Mouse (Mus musculus) G1E (cell line): ENCODE results near the gene Rac2. TPM values are rescaled to one million over a fixed set of nuclear protein-coding genes. Genes with fewer than 3 reads are reported as not detected.

Experiments
- ATAC-seq: 2 replicates; pipeline ENCODE4 v1.8.0; 2016; ENCODE audit warnings: mild to moderate bottlenecking; ENCODE audit not compliant: insufficient number of reproducible peaks, poor library complexity, low FRiP score, severe bottlenecking; ENCODE audit errors: extremely low read depth
- DNase-seq: peaks from one replicate; pipeline ENCODE4 v3.0.0; 2012; ENCODE audit warnings: low spot score
- H3K27me3 ChIP-seq: 2 replicates; pipeline ENCODE4 v1.6.1; 2012; ENCODE audit warnings: mild to moderate bottlenecking, low read length, inconsistent platforms; ENCODE audit not compliant: insufficient read depth
- H3K36me3 ChIP-seq: replicated peaks from 2 replicates; pipeline ENCODE3; 2012; ENCODE audit warnings: mild to moderate bottlenecking, inconsistent platforms
- H3K4me1 ChIP-seq: 2 replicates; pipeline ENCODE4 v1.6.1; 2012; ENCODE audit warnings: low read depth, low read length, inconsistent platforms, mixed read lengths; ENCODE audit not compliant: insufficient read depth
- H3K4me3 ChIP-seq: 2 replicates; pipeline ENCODE4 v1.5.1; 2012; ENCODE audit warnings: low read depth, mild to moderate bottlenecking, inconsistent platforms, low read length, moderate library complexity, mixed read lengths
- H3K9me3 ChIP-seq: replicated peaks from 2 replicates; pipeline ENCODE4 v1.6.1; 2012; ENCODE audit warnings: inconsistent platforms
- CTCF ChIP-seq: IDR thresholded peaks from 2 replicates; pipeline ENCODE4 v1.5.1; 2012; ENCODE audit warnings: low read depth, low read length, inconsistent platforms, mixed read lengths
- GATA1 ChIP-seq: IDR thresholded peaks from 2 replicates; pipeline ENCODE4 v1.6.1; 2012; ENCODE audit warnings: borderline replicate concordance, low read length, inconsistent platforms, mixed read lengths
- GATA2 ChIP-seq: IDR thresholded peaks from 2 replicates; pipeline ENCODE4 v1.6.1; 2012; ENCODE audit warnings: low read depth, low read length, inconsistent platforms, borderline replicate concordance
- POLR2AphosphoS5 ChIP-seq: IDR thresholded peaks from 2 replicates; pipeline ENCODE4 v1.6.1; 2012; ENCODE audit warnings: low read depth, low read length, inconsistent platforms; ENCODE audit not compliant: insufficient replicate concordance
- TAL1 ChIP-seq: conservative IDR thresholded peaks from 2 replicates; pipeline ENCODE4 v1.6.1; 2012; ENCODE audit warnings: low read depth, low read length, inconsistent platforms, mixed read lengths
- polyA plus RNA-seq: library from polyadenylated mRNA; stranded (reverse); fragments of >175 nt; gene quantifications from 2 replicates; pipeline ENCODE4 v1.2.3, GENCODE M21; 2012
- total RNA-seq, 2 experiments: library from RNA; stranded (forward) in 1 of 2; stranded (reverse) in 1 of 2; fragments of 200-1000 nt in 1 of 2; fragments of >200 nt in 1 of 2; fragmentation: Nextera tagmentation in 1 of 2; gene quantifications; 2 replicates each; pipeline ENCODE4 v1.2.3; 2014 to 2017

The Rac2 gene
- total and polyA plus RNA-seq, 3 experiments = 647 to 981 (median 736) TPM

DNA sequence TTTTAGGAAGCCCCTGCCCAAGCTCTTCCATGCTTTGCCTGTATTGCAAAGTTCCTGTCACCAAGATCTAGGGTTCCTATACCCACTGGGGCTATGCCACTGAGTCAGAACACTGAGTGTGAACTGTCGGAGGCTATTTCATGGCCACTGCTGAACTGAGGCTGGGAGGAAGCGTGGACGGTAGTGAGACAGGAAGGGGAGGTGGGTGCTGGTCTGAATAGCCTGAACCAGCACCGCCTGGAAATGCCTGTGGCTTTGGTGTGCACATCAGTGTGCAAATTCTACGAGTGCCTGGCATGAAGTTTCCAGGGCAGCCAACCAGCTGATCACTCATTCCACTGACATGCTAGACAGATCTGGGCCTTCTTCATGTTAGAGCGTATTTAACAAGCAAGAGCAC lies 50.7 kb downstream of the Rac2 start:
- no peak for TF ChIP-seq GATA1
- no peak for TF ChIP-seq CTCF
- H3K27me3 ChIP-seq = peaks cover 64% of the 10 kb centered on the region
- DNase-seq (no peak), ATAC-seq (no peak)
- H3K4me1 ChIP-seq = peaks cover 8% of the 10 kb centered on the region
- H3K4me3 ChIP-seq = no peak overlapping the region
- H3K9me3 ChIP-seq = no peaks in the 10 kb centered on the region
- H3K36me3 ChIP-seq = no peaks in the 10 kb centered on the region

DNA sequence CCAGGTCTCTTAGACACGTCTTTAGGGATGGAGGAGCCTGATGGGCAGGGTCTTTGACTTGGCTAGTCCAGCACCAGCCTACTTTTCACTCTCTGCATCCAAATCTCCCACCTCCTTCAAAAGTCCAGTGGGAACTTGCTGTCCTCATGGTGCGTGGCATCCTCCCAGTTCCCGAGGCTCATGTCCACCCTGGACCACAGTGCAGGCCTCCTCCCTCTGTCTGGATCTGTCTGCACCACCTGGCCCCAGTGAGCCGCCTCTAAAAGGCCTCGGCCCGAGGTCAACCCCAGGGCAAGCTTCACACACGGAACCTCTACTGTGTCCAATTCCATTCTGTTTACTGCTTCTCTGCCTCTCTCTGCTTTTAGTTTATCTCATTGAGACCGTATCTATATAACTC lies 51.3 kb downstream of the Rac2 start:
- no peak for TF ChIP-seq GATA2
- no peak for TF ChIP-seq POLR2AphosphoS5
- no peak for TF ChIP-seq CTCF
- no peak for TF ChIP-seq GATA1
- TF ChIP-seq TAL1 = no peak
- ATAC-seq (no peak), DNase-seq (no peak)
- Histone ChIP-seq H3K4me1 (peaks cover 8% of the 10 kb centered on the region), H3K4me3 (no peak overlapping the region), H3K9me3 (no peaks in the 10 kb centered on the region), H3K27me3 (peaks cover 62% of the 10 kb centered on the region), H3K36me3 (no peaks in the 10 kb centered on the region)

DNA sequence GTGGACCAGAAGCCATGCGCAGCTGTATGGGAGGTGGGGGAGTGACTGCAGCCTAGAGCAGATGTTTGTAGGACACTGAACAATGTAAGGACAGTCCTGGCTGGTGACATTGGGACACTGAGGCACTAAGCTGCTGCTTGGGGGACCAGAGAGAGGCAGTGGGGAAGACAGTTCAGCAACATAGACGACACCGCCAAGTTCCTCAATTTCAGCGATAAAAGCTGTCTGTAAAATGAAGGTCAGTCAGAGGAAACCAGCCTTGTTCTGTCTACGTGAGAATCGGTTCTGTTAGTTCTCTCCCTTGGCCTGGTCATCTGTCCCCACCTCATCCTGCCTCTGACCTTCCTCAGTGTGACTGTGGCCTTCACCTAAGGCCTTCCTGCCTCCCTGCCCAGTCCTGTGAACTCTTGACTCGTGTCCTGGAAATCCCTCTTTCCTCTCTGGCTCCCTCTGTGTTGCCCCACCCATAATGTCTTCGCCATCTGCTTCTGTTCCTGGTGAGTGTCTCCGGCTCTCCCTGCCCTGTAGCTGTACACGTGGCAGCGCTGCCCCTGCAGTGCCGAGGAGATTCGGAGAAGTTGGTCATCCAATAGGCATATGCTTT lies 52.4 kb downstream of the Rac2 start:
- TF ChIP-seq CTCF = no peak
- peaks cover 12% of the 10 kb centered on the region for H3K4me1 ChIP-seq
- H3K9me3 ChIP-seq = no peaks in the 10 kb centered on the region
- DNase-seq = no peak
- H3K4me3 ChIP-seq = no peak overlapping the region
- H3K36me3 ChIP-seq = no peaks in the 10 kb centered on the region
- ATAC-seq = no peak
- H3K27me3 ChIP-seq = peaks cover 57% of the 10 kb centered on the region

DNA sequence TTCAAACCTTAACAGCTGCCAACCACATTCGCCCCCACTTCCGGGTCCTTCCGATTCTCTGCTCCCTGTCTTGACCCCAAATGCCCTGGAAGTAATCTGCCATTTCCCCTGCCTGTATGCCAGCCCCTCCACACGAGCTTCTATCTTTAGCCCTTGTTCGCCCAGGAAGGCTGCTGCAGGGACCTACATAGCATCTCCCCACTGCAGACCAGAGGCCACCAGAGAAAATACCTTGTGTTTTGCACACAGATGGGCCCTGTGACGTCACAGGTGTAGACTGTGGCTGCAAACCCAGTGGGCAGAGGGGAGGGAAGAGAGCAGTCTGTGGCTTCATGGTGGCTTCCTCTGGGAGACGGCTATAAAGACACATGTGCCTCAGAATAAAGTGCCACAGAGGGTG lies 54.4 kb downstream of the Rac2 start:
- H3K9me3 ChIP-seq = no peaks in the 10 kb centered on the region
- DNase-seq = no peak
- H3K4me1 ChIP-seq = peaks cover 12% of the 10 kb centered on the region

DNA sequence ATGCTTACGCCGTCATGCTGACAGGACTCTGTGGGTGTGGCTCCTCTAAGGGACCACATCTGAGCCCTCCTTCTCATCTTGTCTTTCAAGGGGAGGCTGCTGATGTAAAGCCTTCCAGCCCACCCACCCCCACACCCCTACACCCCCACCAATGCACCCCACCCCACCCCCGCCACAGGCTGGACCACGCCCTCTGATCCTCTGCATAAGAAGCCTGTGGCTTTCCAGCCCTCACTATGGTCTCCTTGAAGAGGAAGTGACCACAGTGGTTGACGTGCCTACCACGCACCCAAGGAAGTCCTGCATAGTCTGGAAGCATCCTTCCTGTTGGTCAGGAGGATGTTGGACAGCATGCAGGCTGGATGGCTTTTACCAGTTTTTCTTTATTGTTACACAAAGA lies 56.8 kb downstream of the Rac2 start:
- ATAC-seq (no peak), DNase-seq (no peak)
- TF ChIP-seq GATA1 (no peak), POLR2AphosphoS5 (no peak), GATA2 (no peak), TAL1 (no peak), CTCF (no peak)
- Histone ChIP-seq H3K27me3 (peaks cover 44% of the 10 kb centered on the region), H3K9me3 (no peaks in the 10 kb centered on the region), H3K36me3 (no peaks in the 10 kb centered on the region), H3K4me3 (no peak overlapping the region), H3K4me1 (peaks cover 12% of the 10 kb centered on the region)

More for the DNA sequence above, 54.4 kb downstream of the Rac2 start:
- Histone ChIP-seq H3K4me3 (no peak overlapping the region), H3K36me3 (no peaks in the 10 kb centered on the region), H3K27me3 (peaks cover 47% of the 10 kb centered on the region)
- TF ChIP-seq GATA1 = no peak
- no peak for TF ChIP-seq TAL1
- TF ChIP-seq GATA2 = no peak
- TF ChIP-seq CTCF = no peak
- TF ChIP-seq POLR2AphosphoS5 = no peak
- ATAC-seq = no peak

DNA sequence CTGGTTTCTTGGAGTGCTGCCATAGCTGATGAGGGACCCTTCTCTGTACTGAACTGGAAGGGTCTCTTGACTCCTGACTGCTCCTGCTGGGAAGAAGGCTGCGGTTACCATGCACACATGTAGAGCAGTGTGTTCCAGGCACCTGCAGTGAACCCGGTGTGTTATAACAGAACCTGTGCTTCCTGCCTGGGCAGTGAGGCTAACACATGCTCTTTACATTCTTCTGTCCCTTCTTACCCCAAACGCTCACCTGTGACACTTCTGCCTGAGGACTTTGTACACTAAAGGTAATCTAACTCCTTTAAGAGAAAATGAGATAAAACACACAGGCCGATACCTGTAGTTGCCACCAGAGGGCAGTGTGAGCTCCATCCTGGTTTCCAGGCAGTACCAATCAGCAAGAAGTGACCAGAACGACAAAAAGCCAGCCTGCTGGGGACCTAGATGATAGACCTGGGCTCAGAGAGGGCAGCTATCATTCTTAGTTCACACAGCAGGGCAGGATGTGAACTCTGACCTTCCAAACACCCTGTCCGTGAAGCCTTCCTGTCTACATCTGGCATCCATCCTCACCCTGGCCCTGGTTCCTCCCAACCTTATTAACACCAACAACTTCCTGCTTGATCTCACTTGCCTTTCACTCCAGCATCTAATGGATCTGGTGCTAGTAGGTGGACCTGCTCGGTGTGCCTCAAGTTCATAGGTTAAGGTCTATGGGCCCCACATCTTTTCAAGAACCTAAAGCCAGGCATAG lies 58.0 kb downstream of the Rac2 start:
- DNase-seq (peak; percentile 50), ATAC-seq (no peak)
- Histone ChIP-seq H3K36me3 (no peaks in the 10 kb centered on the region), H3K27me3 (peaks cover 43% of the 10 kb centered on the region), H3K4me3 (no peak overlapping the region), H3K4me1 (0 out of 2 replicates have a peak, but pooled peaks cover 6% of the 10 kb centered on the region), H3K9me3 (no peaks in the 10 kb centered on the region)
- peak; percentile 96 for TF ChIP-seq CTCF
- no peak for TF ChIP-seq GATA1

DNA sequence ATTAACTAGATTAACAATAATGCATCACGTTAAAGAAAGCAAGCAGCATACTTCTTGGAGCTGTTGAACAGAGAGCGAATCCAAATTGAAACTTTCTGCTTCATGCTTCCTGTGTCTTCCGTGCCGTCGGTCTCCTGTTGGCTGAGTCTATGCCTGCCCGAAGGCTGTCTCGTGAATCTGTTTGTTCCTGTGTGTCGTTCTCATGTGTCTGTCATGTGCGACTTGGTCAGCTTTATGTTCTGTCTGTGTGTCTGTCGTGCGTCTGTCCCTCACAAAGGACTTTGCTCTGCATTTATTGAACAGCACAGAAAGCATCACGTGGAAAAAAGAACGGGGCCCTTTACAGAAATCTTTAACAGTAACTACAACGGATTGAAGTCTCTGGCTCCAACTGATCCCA lies 59.6 kb downstream of the Rac2 start:
- no peak overlapping the region for H3K4me3 ChIP-seq
- TF ChIP-seq TAL1 (no peak), CTCF (no peak), GATA1 (no peak), GATA2 (no peak), POLR2AphosphoS5 (no peak)
- no peak for ATAC-seq
- no peaks in the 10 kb centered on the region for H3K9me3 ChIP-seq
- no peaks in the 10 kb centered on the region for H3K36me3 ChIP-seq
- 0 out of 2 replicates have a peak, but pooled peaks cover 4% of the 10 kb centered on the region for H3K4me1 ChIP-seq
- DNase-seq = no peak
- H3K27me3 ChIP-seq = peaks cover 44% of the 10 kb centered on the region
